Mouse (Mus musculus): ENCODE data around the gene Gdf7.

The Gdf7 gene

GRCm38 (mm10) chr12:8327675-8328053 is 25.9 kb upstream of the Gdf7 start:
- intact Hi-C loops (cut with DNase I) = loop anchor here (2.0 kb wide), 1 partner anchor 175 kb away; no protein-coding TSS in a partner anchor

GRCm38 (mm10) chr12:8326825-8327674 is 25.3 kb upstream of the Gdf7 start:
- intact Hi-C loops (cut with DNase I) = loop anchor here (2.0 kb wide), 1 partner anchor 176 kb away; no protein-coding TSS in a partner anchor

- intact Hi-C loops (cut with DNase I) = loop anchor here (2.0 kb wide), 1 partner anchor 177 kb away; no protein-coding TSS in a partner anchor
Observed at GRCm38 (mm10) chr12:8325943-8326522, 24.3 kb upstream of the Gdf7 start.

GRCm38 (mm10) chr12:8325245-8325942 is 23.6 kb upstream of the Gdf7 start:
- intact Hi-C loops (cut with DNase I) = no loop called here

GRCm38 (mm10) chr12:8324086-8324485 is 22.3 kb upstream of the Gdf7 start:
- intact Hi-C loops (cut with DNase I) = no loop called here

- intact Hi-C loops (cut with DNase I) = no loop called here
Observed at GRCm38 (mm10) chr12:8321506-8321905, 19.8 kb upstream of the Gdf7 start.

GRCm38 (mm10) chr12:8320084-8320713 is 18.4 kb upstream of the Gdf7 start:
- intact Hi-C loops (cut with DNase I) = no loop called here

- intact Hi-C loops (cut with DNase I) = loop anchor here (10.0 kb wide), 1 partner anchor 718 kb away; no protein-coding TSS in a partner anchor
Observed at GRCm38 (mm10) chr12:8316541-8316940, 14.8 kb upstream of the Gdf7 start.

- intact Hi-C loops (cut with DNase I) = loop anchor here (2.0 to 10.0 kb wide), 2 partner anchors 233 to 721 kb away; no protein-coding TSS in a partner anchor
Observed at GRCm38 (mm10) chr12:8313773-8314172, 12.0 kb upstream of the Gdf7 start.

GRCm38 (mm10) chr12:8313270-8313771 is 11.6 kb upstream of the Gdf7 start, which contains the start of gene Hs1bp3:
Gene Hs1bp3, plus strand, starts transcription at chr12:8313432.
- intact Hi-C loops (cut with DNase I) = loop anchor here (2.0 to 10.0 kb wide), 2 partner anchors 233 to 721 kb away; no protein-coding TSS in a partner anchor

GRCm38 (mm10) chr12:8312266-8312665 is 10.5 kb upstream of the Gdf7 start:
- intact Hi-C loops (cut with DNase I) = loop anchor here (2.0 to 10.0 kb wide), 2 partner anchors 235 to 723 kb away; no protein-coding TSS in a partner anchor

- intact Hi-C loops (cut with DNase I) = loop anchor here (10.0 kb wide), 1 partner anchor 724 kb away; no protein-coding TSS in a partner anchor
Observed at GRCm38 (mm10) chr12:8310992-8311391, 9.2 kb upstream of the Gdf7 start.

GRCm38 (mm10) chr12:8306910-8307309 is 5.2 kb upstream of the Gdf7 start:
- intact Hi-C loops (cut with DNase I) = loop anchor here (1.0 to 2.0 kb wide), 2 partner anchors 248 to 316 kb away; no protein-coding TSS in a partner anchor

GRCm38 (mm10) chr12:8306432-8306831 is 4.7 kb upstream of the Gdf7 start:
- intact Hi-C loops (cut with DNase I) = loop anchor here (1.0 to 2.0 kb wide), 2 partner anchors 247 to 316 kb away; no protein-coding TSS in a partner anchor

GRCm38 (mm10) chr12:8305258-8305657 is 3.5 kb upstream of the Gdf7 start:
- intact Hi-C loops (cut with DNase I) = no loop called here

GRCm38 (mm10) chr12:8301011-8301814 is 541 bp downstream of the Gdf7 start:
- intact Hi-C loops (cut with DNase I) = no loop called here

- intact Hi-C loops (cut with DNase I) = no loop called here
Observed at GRCm38 (mm10) chr12:8300521-8300920, 1.2 kb downstream of the Gdf7 start.

- intact Hi-C loops (cut with DNase I) = no loop called here
Observed at GRCm38 (mm10) chr12:8300111-8300480, 1.7 kb downstream of the Gdf7 start.
